Mouse (Mus musculus) left cerebral cortex, adult 2 months (tissue): Measurements from ENCODE around the gene Zbtb22. TPM values are rescaled to one million over a fixed set of nuclear protein-coding genes. Genes with fewer than 3 reads are reported as not detected.

ENCODE experiments used
- DNase-seq, 2 experiments: peaks; one replicate each; pipeline ENCODE4 v3.0.0; 2021 to 2022; ENCODE audit warnings: low spot score in 2 of 2, mixed read lengths in 1 of 2; ENCODE audit errors: extremely low spot score in 1 of 2
- H3K27ac ChIP-seq: fragments of 200-600 bp; 2 replicates; pipeline ENCODE4 v1.8.1; 2022
- H3K4me3 ChIP-seq: fragments of 200-600 bp; 2 replicates; pipeline ENCODE4 v1.8.1; 2022
- CTCF ChIP-seq: fragments of 200-600 bp; IDR thresholded peaks from 2 replicates; pipeline ENCODE4 v1.8.1; 2022; ENCODE audit warnings: antibody characterized with exemption, mild to moderate bottlenecking, moderate library complexity
- intact Hi-C: fragments of 180-260 bp; cut with DNase I; formaldehyde crosslinking; loops from one replicate; pipeline ENCODE4 v1.15.1; 2025
- total RNA-seq, 2 experiments: library from RNA; stranded (reverse); gene quantifications; 2 replicates each; pipeline ENCODE4 v1.2.3; 2021

The Zbtb22 gene
- total RNA-seq, 2 experiments from 2014 or later, result 35.8 to 36.0 TPM

- no peak for TF ChIP-seq CTCF
- peak within 1 kb of the TSS; percentile 90 for H3K27ac ChIP-seq
- peak within 1 kb of the TSS; percentile 76 for H3K4me3 ChIP-seq
- peak; percentile 98 to 99 for DNase-seq
- intact Hi-C loops, result loop anchor here (1.0 kb wide), 1 partner anchor 19 kb away; the partner anchor contains the start of gene Kifc1
Measured at GRCm38 (mm10) chr17:33909077-33909868, 6.4 kb upstream of the Zbtb22 start, which contains the start of gene Daxx. Daxx (plus strand) TSS chr17:33909414.

- intact Hi-C loops, result loop anchor here (1.0 kb wide), 1 partner anchor 20 kb away; the partner anchor contains the start of gene Kifc1
- Histone ChIP-seq H3K27ac (peak overlapping the region; percentile 90), H3K4me3 (peak overlapping the region; percentile 76)
- no peak for TF ChIP-seq CTCF
- no peak for DNase-seq
Measured at GRCm38 (mm10) chr17:33909869-33910250, 5.8 kb upstream of the Zbtb22 start.

- peak overlapping the region; percentile 90 for H3K27ac ChIP-seq
- intact Hi-C loops, result no loop called here
- peak; percentile 19 for TF ChIP-seq CTCF
- DNase-seq, result no peak
- H3K4me3 ChIP-seq, result peak overlapping the region; percentile 76
Measured at GRCm38 (mm10) chr17:33910346-33911051, 5.2 kb upstream of the Zbtb22 start.

- no peak for TF ChIP-seq CTCF
- intact Hi-C loops, result no loop called here
- peak in 1 of 2 experiments; percentile 8 for DNase-seq
- H3K27ac ChIP-seq, result no peak overlapping the region
- H3K4me3 ChIP-seq, result no peak overlapping the region
Measured at GRCm38 (mm10) chr17:33911052-33911812, 4.5 kb upstream of the Zbtb22 start.

- no peak overlapping the region for H3K4me3 ChIP-seq
- DNase-seq, result no peak
- H3K27ac ChIP-seq, result no peak overlapping the region
- intact Hi-C loops, result no loop called here
- TF ChIP-seq CTCF, result no peak
Measured at GRCm38 (mm10) chr17:33911813-33912414, 3.8 kb upstream of the Zbtb22 start.

GRCm38 (mm10) chr17:33913264-33913663 lies 2.4 kb upstream of the Zbtb22 start:
- no peak for DNase-seq
- no peak for TF ChIP-seq CTCF
- intact Hi-C loops, result no loop called here
- Histone ChIP-seq H3K27ac (no peak overlapping the region), H3K4me3 (no peak overlapping the region)

- Histone ChIP-seq H3K4me3 (no peak overlapping the region), H3K27ac (no peak overlapping the region)
- no peak for TF ChIP-seq CTCF
- intact Hi-C loops, result no loop called here
- DNase-seq, result no peak
Measured at GRCm38 (mm10) chr17:33913905-33914304, 1.8 kb upstream of the Zbtb22 start.

- TF ChIP-seq CTCF, result no peak; the same call in 1 of the 2 replicates
- Histone ChIP-seq H3K4me3 (no peak overlapping the region; the same call in 1 of the 2 replicates), H3K27ac (no peak overlapping the region)
- intact Hi-C loops, result no loop called here
- no peak for DNase-seq
Measured at GRCm38 (mm10) chr17:33914969-33915391, 724 bp upstream of the Zbtb22 start.

GRCm38 (mm10) chr17:33916294-33916693 lies 590 bp downstream of the Zbtb22 start:
- DNase-seq, result no peak
- Histone ChIP-seq H3K4me3 (peak overlapping the region; percentile 56), H3K27ac (peak overlapping the region; percentile 44; the same call in 1 of the 2 replicates)
- no peak for TF ChIP-seq CTCF
- intact Hi-C loops, result no loop called here

GRCm38 (mm10) chr17:33916847-33917655 lies 1.3 kb downstream of the Zbtb22 start:
- DNase-seq, result no peak
- intact Hi-C loops, result no loop called here

More at GRCm38 (mm10) chr17:33916847-33917655, 1.3 kb downstream of the Zbtb22 start:
- H3K27ac ChIP-seq, result no peak overlapping the region
- peak overlapping the region; percentile 56 for H3K4me3 ChIP-seq
- TF ChIP-seq CTCF, result no peak
